Mouse (Mus musculus) spleen, postnatal 4 days (tissue): Measurements from ENCODE around the gene Ppp3ca.
A peak's percentile ranks its signal among the peaks of the same experiment; 100 is the strongest.

ENCODE experiments used
- DNase-seq, 2 experiments: peaks; one replicate each; pipeline ENCODE4 v3.0.0; 2022; ENCODE audit warnings: low spot score in 2 of 2

Ppp3ca gene

DNA sequence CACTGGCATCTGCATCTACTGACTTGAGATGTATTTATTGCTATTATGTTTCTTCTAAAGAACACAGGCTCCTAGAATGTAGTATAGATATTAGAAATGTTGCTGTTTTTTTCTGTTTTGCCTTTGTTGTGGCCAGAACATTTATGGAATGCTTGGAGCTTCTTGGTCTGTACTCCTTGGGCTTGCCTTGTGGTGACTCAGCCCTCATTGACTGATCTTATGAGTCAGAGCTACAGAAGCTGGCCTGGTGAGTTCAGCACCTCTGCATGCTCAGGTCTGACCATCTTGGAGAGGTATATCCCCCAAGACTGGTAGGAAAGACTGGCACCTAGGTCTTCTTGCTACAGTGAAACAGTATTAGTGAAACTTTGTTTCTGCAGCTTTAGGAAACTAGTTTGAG lies 52.6 kb downstream of the Ppp3ca start:
- no peak for DNase-seq

DNA sequence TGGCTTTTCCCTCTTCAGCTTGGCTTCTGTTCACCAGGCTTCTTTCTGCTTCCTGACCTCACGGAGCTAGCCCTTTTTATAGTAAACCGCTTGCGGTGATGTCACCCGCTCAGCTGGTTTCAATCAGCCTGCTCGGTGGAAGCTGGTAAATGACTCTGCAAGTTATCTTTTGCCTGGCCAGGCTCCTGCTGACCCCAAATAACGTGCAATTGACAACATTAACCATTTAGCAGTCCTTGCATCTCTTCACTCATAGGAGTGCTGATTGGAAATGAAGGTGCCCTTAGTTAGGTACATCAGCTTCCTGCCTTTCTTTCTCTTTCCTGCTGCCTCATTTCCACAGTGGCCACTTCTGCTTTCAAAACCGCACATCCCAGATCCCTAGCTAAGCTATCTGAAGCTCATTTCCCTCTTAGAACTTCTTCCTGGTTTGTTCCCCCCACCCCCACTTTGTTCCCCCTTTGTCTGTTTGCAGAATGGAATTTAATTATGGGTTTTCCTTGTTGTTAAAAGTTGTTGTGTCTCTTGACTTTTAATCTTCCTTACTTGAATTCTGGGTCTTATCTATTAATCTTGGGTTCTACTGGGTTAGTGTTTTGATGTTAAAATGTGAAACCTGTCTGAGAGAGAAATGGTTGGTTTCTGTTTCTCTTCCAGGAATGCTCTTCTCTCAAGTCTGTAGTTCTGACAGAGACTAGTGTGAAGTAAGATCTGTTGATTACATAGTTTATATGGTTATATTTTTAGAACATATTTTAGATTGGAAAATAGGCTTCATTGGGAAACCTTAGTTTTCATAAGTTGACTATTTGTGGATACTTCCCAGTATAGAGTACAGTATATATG lies 55.6 kb downstream of the Ppp3ca start:
- peak in 1 of 2 experiments; percentile 15 for DNase-seq

DNA sequence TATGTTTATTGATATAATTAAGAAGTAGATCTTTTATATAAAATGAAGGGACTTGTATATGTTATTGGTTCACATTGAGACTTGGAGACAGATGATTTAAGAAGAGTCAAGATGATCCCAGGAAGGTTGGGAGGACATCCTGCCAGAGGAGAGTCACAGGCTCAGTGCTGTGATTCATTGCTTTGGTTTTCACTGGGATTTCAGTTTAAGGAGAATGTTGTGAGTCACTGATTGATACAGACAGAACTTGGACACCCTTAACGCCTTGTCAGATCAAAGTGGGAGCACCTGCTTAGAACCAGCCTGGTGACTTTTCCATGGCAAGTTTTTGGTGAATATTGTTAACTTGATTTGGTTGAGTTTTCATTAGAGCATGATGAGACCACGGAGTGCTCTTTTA lies 58.0 kb downstream of the Ppp3ca start:
- no peak for DNase-seq

DNA sequence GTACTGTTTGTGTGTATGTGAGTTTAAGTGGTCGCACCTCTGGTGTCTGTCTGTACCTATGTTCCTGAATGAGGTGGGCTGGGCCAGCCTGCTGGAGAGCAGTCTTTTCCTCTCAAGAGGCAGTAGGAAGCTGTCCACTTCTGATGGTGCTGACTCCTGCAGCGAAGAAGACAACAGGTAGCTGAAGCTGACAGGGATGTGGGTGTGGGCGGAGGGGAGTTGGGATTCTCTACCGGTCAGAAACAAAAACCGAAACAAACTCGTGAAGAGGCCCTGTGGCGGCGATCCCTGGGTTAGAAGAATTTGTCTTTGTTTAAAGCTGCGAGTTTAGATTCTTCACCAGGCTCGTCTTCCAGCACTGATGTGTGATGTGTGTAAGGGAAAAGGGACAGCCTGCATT lies 60.1 kb downstream of the Ppp3ca start:
- no peak for DNase-seq

DNA sequence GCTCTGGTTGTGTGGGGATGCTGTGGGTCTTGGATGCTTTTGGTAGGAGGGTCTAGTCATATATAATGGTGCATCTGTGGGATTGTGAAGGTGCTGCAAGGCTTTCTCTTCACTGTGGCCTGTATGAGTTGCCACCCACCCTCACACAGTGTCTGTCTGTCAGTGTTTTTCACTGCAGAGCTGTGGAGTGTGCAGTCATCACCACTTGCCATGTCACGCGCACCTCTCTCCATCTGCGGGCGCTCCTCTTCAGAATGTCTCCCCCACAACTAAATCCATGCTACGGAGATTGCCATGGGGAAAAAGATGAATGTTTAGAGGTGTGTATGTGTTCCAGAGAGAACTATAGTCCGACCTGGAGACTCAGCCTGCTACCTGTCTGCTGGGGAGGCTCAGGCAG lies 61.7 kb downstream of the Ppp3ca start:
- no peak for DNase-seq

DNA sequence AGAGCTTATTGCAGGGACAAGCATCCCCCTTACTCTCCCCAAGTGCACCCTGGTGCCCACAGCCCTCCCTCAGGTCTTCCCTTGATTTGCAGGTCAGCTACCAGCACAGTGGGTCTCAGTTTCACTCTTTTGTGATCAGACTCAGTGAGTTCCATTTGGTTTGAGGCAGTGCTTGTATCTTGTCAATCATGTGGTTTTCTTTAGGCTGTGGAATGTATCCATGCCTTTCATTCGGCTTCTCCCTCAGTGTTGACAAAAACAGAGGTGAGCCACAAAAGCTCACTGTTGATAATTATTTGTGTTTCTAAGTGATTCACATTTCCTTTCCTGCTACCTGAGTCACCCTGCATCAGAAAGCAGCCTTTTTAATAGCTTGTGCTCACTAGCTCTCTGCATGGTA lies 66.1 kb downstream of the Ppp3ca start:
- DNase-seq = no peak

DNA sequence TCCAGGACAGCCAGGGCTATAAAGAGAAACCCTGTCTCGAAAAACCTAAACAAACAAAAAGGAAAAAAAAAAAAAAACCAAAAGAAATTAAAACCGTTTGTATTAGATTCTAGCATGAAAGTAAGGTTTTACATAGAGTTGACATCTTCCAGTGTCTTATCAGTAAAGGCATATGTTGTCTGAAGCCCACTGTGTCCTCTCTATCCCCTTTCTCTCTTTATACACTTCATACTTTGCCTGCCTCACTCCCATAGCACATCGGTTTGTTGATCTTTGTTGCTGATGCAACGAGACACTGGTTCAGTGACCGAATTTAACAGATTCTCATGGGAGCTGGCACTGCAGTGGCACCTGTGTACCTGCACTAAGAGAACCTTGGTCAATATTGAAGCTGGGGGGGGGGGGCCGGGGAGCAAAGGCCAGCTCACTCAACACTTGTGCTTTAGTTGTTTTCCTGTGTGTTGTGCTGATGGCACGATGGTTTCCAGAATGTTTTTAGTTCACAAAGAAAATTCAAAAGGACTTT lies 66.9 kb downstream of the Ppp3ca start:
- peak in 1 of 2 experiments; percentile 18 for DNase-seq

DNA sequence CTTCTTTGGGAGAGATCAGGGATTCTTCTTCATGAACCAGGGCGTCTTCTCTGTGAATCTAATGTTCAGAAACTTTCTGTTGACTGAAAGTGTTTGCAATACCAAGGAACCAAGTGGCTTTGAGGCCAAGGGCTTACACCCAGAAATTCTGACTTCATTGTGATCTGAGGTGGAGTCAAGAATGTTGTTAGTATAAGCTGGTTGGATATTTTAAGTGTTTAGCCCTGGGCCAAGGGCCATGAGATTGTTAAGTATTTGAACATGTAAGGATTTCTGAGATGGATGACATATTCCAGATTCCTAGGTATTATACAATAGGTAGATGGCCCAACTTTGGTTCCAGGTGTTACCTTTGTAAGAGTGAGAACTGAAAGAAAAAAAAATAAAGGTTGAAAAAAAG lies 68.5 kb downstream of the Ppp3ca start:
- peak in 1 of 2 experiments; percentile 24 for DNase-seq

DNA sequence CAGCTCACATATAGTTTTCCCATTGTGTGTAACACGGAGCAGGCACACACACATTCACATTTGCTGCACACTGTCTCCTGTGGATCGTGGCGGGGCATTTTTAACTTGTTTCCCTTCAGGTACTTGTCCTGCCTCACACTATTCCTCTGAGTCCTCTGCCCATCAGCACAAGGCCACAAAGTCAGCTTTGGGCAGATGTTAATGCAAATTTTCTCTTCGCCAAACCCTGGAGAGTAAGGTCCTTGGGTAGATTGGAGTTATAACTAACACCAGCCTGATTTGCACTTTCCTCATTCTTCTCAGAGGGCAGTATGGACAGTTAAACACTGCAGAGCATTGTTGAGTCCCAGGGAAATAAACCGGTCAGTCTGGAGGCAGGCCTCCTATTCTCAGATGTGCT lies 69.0 kb downstream of the Ppp3ca start:
- DNase-seq = no peak

DNA sequence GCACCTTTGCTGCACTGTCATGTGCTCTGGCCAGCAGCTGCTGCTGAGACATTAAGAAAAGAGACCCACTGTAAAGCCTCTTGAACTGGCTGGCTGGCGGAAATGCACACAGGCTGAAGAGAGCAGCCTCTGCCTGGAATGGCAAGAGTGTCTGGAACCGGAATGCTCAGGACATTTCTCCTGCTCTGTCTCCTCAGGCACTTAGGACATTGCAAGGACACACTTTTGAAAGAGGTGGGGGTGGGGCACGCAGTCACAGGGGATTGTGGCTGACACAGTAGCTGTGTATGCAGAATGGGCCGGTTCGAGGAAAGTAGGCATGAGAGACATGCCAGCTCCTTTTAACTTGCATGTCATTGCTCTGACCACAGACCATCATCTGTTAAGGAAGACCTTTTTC lies 71.7 kb downstream of the Ppp3ca start:
- DNase-seq = no peak

DNA sequence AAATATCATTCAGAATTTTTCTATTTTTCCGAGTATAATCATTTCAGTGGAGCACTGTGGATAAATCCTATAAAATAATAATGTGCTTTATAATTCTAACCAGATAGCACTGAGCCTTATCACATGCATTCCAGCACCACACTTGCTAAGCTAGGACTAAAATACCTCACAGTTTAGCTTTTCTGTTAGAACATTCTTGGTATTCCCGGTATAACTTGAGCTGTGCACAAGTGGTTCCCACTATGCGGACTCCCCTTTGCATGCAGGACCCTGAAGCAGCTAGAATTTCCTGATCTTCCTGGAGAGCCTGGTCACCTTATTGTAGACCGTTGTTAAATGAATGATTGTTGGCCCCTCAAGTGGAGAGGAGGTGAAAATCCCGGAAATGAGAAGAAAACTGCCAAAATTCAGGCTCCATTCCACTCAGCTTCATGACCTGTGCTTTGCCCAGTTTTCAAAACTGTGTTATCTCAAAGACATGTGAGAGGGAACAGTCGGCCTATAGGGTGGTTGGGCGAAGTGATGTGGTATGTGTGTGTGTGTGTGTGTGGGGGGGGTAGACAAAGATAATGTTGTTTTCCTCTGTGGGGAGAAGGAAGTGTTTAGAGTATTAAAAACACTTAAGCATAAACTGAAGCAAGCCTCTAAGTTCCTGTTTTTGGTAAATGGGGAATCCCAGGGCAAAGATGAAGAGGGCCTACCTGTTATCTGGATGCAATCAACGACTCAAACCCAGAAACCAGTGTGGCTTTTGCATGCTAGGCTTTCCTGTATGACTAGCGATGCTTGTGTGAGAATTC lies 72.5 kb downstream of the Ppp3ca start:
- no peak for DNase-seq

DNA sequence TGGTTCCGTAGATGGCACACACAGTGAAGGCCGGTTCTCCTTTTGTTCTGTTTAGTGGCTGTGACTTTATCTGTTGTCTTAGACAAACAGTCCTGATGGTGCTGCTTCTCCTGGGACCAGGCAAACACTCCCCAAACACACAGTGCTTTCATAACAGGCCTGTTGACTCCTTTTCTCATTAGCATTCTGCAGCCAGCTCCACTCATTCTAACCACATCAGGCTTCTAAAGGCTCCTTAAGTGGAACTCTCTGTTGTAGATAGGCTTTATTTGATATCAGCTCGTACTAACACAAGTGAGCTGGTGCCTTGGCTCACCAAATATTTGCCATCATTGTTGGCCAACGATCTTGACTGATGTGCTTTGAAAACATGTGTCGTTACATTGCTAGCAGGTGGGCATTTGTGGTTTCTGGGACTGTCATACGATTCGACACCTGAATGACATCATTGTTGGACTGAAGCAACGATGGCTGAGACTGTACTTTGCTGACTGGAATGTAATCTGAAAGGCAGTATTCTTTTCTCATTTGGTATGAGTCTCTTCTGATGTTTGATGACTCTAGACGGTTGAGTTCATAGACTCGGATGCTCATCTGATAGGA lies 74.5 kb downstream of the Ppp3ca start:
- DNase-seq = no peak

DNA sequence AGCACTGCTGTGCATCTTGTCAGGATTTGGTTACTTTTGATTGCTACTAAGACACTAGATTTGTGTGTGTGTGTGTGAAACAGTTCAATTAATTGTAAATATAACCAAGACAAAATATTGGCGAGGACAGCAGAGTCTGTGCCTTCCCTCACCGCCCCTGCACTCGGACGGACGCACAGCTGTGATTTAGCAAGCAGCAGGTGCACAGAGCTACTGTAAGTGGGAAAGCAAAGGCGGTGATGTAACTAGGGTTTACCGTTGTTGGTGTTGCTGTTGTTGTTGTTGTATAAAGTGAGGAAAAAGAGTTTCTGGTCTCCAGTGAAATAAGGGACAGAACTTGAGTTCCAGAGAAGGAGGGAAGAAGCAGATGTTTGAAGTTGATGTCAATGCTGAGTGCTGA lies 75.5 kb downstream of the Ppp3ca start:
- no peak for DNase-seq

DNA sequence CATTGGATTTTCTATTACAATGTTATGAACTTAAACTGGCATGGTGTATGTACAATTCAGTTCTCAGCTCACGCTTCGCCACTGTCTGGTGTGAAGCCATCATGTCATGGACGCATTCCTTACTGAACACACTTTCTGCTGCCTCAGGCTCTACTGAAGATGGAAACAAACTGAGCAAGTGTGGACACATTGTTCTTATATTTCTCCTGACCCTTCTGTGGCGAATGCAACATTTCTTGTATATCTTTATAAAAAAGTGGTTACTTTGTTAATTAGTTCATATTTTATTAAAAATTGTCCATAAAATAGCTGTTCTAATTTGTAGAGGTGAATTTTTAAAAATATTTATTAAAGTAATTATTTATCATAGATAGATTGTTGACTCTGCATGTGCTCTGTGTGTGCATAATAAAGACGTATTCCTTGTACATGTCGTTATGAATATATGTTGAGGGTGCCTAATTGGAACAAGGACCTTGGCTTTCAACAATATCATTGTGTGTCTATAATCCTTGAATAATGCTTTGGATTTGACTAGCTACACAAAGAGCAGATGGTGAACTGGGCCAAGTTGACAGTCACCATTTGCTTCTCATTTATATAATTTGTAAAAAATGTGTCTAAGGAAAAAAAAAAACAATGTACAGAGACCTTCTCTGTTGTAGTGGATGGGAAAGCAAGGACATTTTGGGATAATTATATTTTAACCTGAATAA lies 79.0 kb downstream of the Ppp3ca start:
- no peak for DNase-seq

DNA sequence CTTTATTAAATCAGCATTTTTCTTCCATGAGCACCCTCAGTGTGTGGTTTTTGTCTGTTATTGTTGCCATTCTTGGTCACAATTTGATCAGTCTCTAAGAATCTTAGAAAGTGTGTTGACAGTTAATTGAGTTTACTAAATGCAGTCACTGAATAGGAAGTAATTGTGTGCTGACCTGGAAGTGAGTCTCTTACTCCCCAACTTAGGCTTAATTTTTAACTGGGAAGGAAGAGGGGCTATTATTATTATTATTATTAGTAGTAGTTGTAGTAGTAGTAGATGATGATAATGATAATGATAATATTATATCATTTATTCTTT lies 79.5 kb downstream of the Ppp3ca start:
- no peak for DNase-seq

DNA sequence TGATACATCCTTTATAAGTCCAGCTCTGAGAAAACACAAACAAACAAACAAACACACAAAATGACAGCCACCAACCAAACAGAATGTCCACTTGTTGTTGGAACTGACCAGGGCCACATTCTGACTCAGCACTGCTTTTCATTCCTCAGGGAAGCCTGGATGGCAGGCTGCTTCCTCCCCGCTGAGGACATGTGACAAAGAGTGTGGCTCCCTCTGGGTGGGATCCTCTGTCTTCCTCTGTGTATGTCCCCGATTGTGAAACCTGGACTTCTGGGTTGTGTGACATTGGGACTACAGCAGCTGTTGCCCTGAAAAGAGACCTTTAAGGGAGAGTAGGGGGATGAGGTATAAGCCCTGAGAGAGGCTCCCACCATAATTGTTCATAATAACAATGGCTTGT lies 80.0 kb downstream of the Ppp3ca start:
- no peak for DNase-seq

DNA sequence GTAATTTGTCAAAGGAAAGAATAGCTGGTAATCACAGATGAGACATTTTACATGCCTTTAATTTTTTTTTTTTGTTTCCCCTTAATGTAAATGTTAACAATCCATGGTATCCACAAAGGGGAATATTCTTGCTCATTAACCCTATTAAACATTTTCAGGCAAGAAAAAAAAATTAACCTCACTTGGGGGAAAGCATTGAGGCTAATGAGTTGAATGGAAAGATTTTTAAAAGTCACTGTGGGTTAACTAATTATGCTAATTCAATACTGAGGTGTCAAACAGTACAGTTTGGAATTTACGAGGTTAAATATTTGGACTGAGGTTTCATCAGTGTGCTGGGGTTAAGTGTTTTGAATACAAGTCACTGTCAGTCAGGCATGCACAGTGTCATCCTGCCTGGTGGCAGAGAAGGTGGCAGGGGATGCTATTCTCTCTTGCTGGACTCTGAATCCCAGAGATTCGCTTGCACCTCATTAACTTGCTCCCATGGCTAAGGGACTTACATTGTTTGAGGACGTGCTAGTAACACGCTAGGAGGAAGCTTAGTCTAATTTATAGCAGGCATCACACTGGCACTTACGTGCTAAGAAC lies 82.3 kb downstream of the Ppp3ca start:
- no peak for DNase-seq

DNA sequence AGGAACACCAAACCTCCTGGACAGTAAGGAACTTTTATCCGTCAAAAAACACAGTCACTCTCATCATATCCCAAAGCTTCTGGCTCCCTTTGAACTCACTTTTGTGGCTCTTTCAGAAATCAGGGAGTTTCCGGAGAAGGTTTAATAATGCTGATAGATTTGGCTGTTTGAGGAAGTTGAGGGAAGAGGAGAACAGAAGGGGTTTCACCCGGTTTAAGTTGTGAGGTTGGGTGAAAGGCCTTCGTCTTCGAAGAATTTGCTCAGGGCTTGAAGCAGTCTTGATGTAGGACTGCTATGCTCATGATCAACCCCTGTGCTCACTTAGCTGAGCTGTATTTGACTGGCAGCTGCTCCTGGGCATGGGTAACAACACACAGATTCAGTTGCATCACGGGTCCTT lies 86.2 kb downstream of the Ppp3ca start:
- no peak for DNase-seq

DNA sequence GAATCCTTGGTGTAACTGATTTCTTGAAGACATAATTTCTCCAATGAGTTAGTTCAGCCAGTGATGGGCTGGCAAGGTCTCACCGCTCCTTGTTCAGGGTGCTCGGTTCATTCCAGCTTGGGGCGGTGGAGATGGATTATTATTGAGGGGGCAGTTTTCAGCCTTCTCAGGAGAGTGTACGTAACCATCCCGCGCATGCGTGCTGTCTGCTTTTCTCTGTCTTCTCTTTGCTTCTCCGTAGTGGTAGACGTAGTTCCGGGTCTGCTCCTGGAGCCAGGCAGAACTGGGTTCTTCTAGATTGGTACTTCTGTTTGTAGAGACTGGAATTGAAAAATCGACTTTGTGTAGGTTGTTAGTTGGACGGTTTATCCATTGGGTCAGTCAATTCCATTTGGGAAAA lies 89.5 kb downstream of the Ppp3ca start:
- DNase-seq = no peak

DNA sequence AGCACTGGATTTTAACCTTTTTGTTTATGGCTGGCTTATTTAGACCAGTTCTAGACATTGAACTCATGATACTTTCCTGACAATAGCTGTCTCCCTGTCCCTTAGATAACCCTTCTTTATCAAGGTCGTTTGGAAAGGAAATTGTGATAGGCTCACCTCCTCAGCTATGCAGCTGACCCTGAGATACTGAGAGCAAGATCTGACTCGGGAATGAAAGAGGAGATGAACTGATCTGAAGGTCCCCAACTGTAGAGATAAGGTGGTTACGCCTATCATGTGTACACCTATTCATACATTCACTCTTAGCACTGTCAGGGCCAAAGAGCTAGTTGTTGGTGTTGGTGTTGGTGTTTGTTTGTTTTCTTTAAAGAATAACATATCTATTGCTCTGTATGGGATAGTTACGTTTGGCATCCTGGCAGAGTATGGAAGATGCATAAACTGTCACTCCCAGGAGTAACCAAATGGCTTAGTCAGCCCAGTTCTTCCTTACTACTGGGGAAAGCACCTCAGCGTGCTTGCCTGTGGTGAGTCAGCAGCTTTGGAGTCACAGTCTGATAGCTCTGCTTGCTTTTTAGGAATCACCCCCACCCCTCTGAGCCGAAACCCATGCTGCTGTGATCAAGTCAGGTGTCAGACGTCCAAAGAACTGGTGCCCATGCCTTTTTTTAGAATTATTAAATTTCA lies 91.5 kb downstream of the Ppp3ca start:
- no peak for DNase-seq

DNA sequence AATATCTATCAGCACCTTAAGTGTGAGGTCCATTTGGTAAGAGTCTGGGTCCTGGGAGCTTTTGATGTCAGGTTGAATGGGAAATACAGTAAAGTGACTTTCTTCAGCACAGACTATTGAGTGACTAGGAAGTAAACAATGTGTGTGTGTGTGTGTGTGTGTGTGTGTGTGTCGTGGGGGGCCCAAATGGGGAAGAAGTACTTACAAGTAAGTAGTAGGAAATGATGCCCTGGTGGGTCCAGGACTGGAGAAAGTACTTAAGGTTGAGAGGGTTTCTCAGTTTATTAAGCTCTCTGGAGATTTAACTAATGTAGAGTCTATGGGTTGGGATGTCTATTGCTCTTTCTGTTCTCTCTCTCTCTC lies 92.0 kb downstream of the Ppp3ca start:
- no peak for DNase-seq
